Mouse (Mus musculus) left cerebral cortex, postnatal 14 days (tissue): ENCODE data around the gene Pde6b. TPM values are rescaled to one million over a fixed set of nuclear protein-coding genes. Genes with fewer than 3 reads are reported as not detected.

Source experiments
- DNase-seq, 2 experiments: peaks; one replicate each; pipeline ENCODE4 v3.0.0; 2021 to 2022; ENCODE audit warnings: low spot score in 2 of 2, mixed read lengths in 1 of 2
- intact Hi-C: fragments of 180-260 bp; cut with DNase I; formaldehyde crosslinking; loops from one replicate; pipeline ENCODE4 v1.15.1; 2025
- long read RNA-seq, 2 experiments: library from polyadenylated mRNA; stranded (forward); transcript quantifications; one replicate each; pipeline ENCODE4 v2.0.0; 2021
- total RNA-seq, 2 experiments: library from RNA; stranded (reverse); gene quantifications; 2 replicates each; pipeline ENCODE4 v1.2.3; 2021

The Pde6b gene
- total RNA-seq, result under 1 TPM; 0.13 to 0.19 TPM
- long read RNA-seq, experiment 1, result 0 reads
- long read RNA-seq, experiment 2, result 0 reads

- intact Hi-C loops, result no loop called here
- DNase-seq, result no peak
Observed at GRCm38 (mm10) chr5:108388201-108388600, at the start of gene Pde6b. Gene Pde6b (plus strand): TSS chr5:108388391.

DNA sequence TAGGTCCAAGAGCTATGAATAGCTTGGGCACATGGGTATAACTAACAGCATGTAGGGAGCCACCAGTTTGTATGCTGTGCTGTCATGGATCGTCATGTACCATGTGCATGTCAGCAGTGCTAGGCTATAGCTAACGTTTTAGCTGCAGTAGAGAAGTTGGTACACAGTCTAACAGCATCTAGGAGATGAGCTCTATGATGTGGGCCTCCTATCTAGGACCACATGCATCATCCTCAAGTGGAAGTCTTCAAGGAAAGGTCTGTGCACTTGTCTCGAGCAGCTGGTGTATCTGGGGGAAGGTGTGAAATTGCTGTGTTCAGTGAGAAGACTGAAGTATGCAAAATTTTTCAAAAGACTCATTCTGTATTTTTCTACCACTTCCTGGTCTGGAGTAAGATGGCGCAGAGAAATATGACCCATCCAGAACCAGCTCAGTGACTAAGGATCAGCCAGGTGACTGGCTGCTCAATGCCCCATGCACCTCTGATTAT, 44.5 kb upstream of the Pde6b start:
- intact Hi-C loops, result no loop called here
- no peak for DNase-seq

GRCm38 (mm10) chr5:108345313-108346071, 42.7 kb upstream of the Pde6b start:
- DNase-seq, result no peak
- intact Hi-C loops, result no loop called here

GRCm38 (mm10) chr5:108347843-108348242, 40.3 kb upstream of the Pde6b start:
- DNase-seq, result no peak
- intact Hi-C loops, result no loop called here

DNA sequence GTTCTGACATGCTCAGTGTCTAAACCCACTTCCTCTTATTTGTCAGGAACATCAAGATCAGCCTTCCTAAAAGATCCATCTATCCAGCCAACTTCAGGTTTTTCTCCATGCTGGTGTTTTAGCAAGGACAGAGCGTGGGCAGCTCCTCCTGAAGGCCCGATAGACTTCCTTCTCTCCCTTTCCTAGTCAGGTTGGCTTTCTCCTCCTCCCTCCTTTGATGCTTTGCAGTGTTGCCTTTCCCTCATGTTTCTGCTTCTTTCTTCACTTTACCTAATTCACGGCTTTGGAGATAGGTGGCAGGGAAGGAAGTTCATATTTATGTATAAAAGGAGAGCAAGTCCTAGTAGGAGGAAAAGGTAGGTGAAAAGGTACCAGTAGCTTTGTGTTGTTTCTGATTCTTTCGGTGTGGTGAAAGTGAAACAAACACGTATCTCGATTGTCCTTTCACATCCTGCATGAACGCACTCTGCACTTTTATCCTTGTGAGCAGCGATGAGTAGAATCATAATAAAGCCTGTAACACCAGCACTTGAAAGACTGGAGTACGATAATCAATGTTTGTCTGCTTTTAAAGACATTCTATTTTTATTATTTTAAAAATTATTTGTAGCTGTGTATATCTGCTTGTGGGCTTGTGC, 38.6 kb upstream of the Pde6b start:
- intact Hi-C loops, result no loop called here
- DNase-seq, result no peak

DNA sequence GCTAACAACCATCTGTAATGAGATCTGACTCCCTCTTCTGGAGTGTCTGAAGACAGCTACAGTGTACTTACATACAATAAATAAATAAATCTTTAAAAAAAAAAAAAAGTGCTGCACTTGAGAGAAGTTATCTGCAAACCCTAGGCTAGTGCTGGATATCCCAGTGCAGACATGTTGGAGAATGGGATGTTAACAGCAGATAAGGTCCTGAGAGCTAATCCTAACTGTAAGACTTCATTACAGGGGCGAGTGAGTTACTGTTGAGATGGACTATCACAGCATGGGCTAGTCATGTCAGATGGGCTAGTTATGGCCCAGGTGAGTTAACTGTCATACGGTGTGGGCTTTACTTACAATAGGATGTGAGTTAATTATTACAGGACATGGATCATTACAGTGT, 34.1 kb upstream of the Pde6b start:
- no peak for DNase-seq
- intact Hi-C loops, result no loop called here

GRCm38 (mm10) chr5:108357862-108358261, 30.3 kb upstream of the Pde6b start:
- intact Hi-C loops, result no loop called here
- no peak for DNase-seq

DNA sequence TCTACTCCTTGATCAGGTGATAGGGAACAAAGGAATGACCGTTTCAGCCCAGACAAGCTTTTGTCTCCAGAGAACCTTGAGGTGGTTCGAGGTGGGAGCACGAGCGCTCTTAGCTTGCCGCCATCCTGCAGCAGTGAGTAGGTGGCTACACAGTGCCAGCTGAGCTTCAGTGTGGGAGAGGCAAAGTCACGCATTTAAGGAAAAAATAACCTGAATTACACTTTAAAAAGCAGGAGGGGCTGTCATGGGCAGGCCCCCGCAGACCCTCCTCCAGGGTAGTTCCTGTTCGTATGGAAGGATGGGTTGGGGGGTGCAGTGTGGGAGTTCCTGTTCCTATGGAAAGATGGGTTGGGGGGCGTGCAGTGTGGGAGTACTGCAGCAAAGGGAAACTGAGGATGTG, 28.7 kb upstream of the Pde6b start:
- peak in 1 of 2 experiments; percentile 63 for DNase-seq
- intact Hi-C loops, result no loop called here

DNA sequence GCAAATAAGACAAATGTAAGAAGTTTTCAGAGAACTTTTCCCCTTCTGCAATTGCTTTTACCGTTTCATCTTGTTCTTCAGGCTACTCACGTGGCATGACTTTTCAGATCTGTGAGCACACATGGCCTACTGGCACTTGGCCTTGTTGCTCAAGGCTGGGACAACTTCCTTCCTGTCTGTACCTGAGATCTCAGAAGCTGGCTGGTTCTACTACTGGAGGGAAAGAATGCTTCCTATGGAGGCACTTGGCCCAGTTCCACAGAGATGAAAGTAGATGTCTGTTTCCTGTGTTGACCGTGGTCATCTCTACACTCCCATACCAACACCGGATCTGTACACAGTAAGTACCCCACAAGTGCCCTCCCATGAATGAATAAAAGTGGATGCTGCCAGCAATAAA, 28.0 kb upstream of the Pde6b start:
- intact Hi-C loops, result no loop called here
- no peak for DNase-seq

GRCm38 (mm10) chr5:108362330-108362729, 25.9 kb upstream of the Pde6b start:
- no peak for DNase-seq
- intact Hi-C loops, result no loop called here

DNA sequence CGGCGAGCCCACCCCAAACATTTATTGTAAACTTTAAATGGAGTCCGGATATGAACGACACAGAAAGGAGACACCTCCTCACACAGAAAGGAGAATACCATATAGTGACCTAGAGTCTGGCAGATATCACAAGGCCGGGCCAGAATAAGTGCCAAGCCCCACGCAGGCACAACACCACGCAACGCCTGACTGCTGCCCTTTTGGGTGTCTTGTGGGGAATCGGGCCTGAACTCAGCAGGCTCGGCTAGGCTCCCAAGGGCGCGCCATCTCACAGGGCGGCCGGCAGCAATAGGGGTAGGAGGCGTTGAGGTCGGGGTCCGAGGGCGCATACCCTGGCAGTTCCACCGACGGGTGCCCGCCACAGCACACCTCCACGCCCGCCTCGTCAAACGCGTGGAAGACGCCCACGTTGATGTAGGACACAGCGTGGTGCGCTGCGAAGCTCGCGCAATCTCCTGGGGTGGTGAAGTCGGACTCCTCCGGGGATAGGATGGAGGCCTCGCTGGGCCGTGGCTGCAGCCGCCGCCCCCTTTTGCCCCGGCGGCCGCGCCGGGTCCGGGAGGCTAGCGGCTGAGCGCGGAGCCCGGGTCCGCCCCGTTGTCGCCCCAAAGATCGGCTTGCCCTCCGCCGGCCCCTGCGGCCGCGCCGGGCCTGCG, 21.7 kb upstream of the Pde6b start:
- intact Hi-C loops, result no loop called here
- DNase-seq, result no peak

- intact Hi-C loops, result no loop called here
Observed at GRCm38 (mm10) chr5:108366984-108367841, 21.0 kb upstream of the Pde6b start.

DNA sequence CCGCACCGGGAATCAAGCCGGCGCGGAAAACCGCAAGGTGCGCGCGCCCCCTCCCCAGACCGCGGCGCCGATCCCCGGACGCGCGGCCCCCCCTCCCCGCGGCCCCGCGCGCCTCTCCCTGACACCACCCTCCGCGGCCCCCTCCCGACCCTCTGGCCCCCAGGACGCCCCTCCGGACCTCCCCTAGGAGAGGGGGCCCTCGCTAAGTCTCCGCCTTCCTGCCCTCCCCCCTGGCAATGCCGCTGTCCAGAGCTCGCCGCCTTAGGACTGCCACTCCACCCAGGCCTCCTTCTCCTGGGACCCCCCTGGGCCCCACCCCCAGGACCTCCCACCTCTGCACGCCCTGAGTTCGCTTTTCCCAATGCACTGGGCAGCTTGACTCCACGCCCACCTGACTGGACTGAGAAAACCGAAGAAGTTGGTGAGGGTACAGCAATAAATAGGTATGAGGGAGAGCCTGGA, 20.3 kb upstream of the Pde6b start, which contains the start of gene Gm42517:
Gene Gm42517 (minus strand): TSS at position 52 of the 462 bp plus-strand sequence.
- DNase-seq, result no peak
- intact Hi-C loops, result no loop called here

More at GRCm38 (mm10) chr5:108366984-108367841, 21.0 kb upstream of the Pde6b start:
- DNase-seq, result peak in 1 of 2 experiments; percentile 53

DNA sequence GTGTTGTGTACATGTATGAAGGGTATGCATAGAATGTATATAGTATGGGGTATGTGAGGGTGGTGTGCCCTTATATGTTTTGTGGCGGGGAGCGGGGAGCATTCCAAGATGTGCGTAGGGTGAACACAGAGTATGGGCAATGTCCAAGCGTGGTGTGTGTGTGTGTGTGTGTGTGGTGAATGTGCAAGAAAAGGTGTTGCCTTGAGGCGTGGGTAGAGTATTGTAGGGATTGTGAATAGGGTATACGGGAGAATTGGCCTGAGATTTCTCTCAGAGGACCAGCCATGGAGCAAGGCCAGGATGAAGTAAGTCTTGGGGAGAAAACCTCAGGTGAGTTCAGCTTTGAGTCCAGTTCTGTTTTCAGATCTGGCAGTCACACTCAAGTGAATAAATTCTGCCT, 19.7 kb upstream of the Pde6b start:
- DNase-seq, result peak in 1 of 2 experiments; percentile 32
- intact Hi-C loops, result no loop called here

DNA sequence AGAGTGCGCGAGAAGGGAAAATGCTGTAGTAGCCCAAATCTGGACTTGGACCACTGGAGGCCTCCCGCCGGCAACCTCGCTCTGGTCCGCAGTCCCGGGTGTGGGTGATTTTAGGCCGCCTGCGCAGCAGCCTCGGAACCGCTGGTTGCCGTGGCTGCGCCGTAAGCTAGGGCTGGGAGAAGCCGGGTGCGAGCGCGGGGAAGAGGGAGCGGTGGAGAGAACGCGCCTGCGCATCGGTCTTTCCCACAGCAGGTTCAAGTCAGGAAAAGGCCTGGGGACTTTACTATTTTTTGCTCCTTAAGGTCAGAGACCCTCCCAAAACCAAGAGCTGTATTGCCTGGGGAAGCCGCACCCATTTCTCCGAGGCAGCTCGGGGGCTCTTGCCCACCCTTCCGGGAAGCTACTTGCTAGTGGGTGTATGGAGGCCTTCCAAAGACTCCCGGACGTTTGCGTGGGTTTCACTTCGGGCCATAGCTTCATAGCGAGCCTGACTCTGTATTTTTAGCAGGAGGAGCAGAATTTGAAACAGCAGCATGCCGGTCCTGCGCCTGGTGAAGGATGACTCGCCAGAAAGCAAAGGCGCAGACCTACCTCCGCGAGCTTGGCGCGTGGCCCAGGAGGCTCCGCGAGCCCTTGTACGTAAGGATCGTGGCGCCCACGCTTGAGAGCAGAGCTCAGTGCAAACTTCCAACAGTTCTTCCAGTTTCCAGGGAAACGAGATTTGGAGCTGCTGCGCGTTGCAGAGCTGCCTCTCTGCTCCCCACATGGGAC, 19.2 kb upstream of the Pde6b start:
- peak; percentile 93 to 95 for DNase-seq
- intact Hi-C loops, result no loop called here

GRCm38 (mm10) chr5:108369964-108370363, 18.2 kb upstream of the Pde6b start:
- intact Hi-C loops, result no loop called here
- DNase-seq, result no peak

- no peak for DNase-seq
- intact Hi-C loops, result no loop called here
Observed at GRCm38 (mm10) chr5:108374079-108374478, 14.1 kb upstream of the Pde6b start.

- no peak for DNase-seq
- intact Hi-C loops, result no loop called here
Observed at GRCm38 (mm10) chr5:108376059-108376458, 12.1 kb upstream of the Pde6b start.

- intact Hi-C loops, result no loop called here
- no peak for DNase-seq
Observed at GRCm38 (mm10) chr5:108378346-108378745, 9.8 kb upstream of the Pde6b start.
